Mouse (Mus musculus) lung, postnatal 0 days (tissue): ENCODE measurements at regions not wholly inside any gene's neighbourhood (a gene's known extent, or its start where the extent isn't known, plus 50 kb on each side); places are given as distances from the start of the nearest gene placed in this dataset.
"Not testable (repeated sequence)": the region's sequence is repeated elsewhere in the genome, so short reads cannot be mapped to it uniquely, and the experiment has no call there.

Source experiments
- CTCF ChIP-seq: IDR thresholded peaks from 2 replicates; pipeline ENCODE4 v1.5.1; 2016; ENCODE audit warnings: antibody characterized with exemption, mild to moderate bottlenecking
- EP300 ChIP-seq: IDR thresholded peaks from 2 replicates; pipeline ENCODE4 v1.6.1; 2016; ENCODE audit warnings: antibody characterized with exemption, mild to moderate bottlenecking, control low read depth

DNA sequence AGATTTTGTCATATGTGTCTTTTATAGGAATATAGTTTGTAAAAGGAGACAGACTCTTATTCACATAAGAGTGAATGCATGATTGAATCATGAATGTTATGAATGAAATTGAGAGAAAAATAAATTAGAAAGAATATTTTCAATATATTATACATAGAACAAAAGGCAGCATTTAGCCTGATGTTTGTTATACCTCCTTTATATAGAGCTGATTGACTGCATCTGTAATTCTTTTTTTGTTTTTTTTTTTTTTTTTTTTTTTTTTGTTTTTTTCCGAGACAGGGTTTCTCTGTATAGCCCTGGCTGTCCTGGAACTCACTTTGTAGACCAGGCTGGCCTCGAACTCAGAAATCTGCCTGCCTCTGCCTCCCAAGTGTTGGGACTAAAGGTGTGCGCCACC lies 4736.8 kb downstream of the 9330182O14Rik start:
- not testable (repeated sequence) for TF ChIP-seq CTCF, EP300
